Mouse (Mus musculus): ENCODE measurements at regions not wholly inside any gene's neighbourhood (a gene's known extent, or its start where the extent isn't known, plus 50 kb on each side); places are given as distances from the start of the nearest gene placed in this dataset.

DNA sequence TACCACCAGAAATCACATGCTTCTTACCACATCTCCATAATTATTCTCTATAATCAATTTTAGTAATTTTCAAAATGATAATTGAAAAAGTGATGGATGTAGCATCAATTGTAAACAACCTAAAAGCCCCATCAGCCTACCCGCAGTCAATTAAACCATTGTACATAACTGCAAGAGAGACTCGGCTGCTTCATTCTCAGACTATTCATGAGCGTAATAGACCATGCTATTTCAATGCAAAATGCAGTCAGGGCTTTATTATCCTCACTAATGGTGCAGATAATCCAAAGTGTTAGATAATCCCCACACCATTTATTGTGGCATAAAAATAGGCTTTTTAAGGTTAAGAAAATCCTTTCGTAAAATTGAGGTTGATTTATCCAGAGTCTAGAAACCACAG, 1862.5 kb downstream of the Efna5 start:
- DNase-seq (ENCODE audit: low spot score) (no peak), ATAC-seq (ENCODE audit: insufficient read depth, low read depth) (no peak)
- H3K27ac ChIP-seq (ENCODE audit: low read depth): no peak overlapping the region
- H3K9ac ChIP-seq (replicated peaks; ENCODE audit: low read depth, low read length): no peak overlapping the region
- no peaks in the 10 kb centered on the region for H3K9me3 ChIP-seq (replicated peaks; ENCODE audit: control insufficient read depth, low read length)
- H3K4me1 ChIP-seq (ENCODE audit: control insufficient read depth, insufficient read depth): no peaks in the 10 kb centered on the region
- 89% methylated on average over 4 of the region's 4 CpGs for WGBS
- H3K4me3 ChIP-seq (ENCODE audit: low read depth, low read length): no peak overlapping the region
- no peaks in the 10 kb centered on the region for H3K36me3 ChIP-seq (replicated peaks; ENCODE audit: control insufficient read depth, insufficient read depth, low read length)
- TF ChIP-seq EP300 (IDR thresholded peaks at IDR 0.05; ENCODE audit: low read depth): no peak
- TF ChIP-seq CTCF (IDR thresholded peaks at IDR 0.05; ENCODE audit: low read depth): no peak
- no peak overlapping the region for H3K4me2 ChIP-seq (ENCODE audit: low read depth, low read length)
- no peaks in the 10 kb centered on the region for H3K27me3 ChIP-seq (ENCODE audit: control insufficient read depth, insufficient read depth, low read length)
